Mouse (Mus musculus): ENCODE results near the gene Gm8369. TPM values are rescaled to one million over a fixed set of nuclear protein-coding genes. Genes with fewer than 3 reads are reported as not detected.
"Not testable (repeated sequence)": the region's sequence is repeated elsewhere in the genome, so short reads cannot be mapped to it uniquely, and the experiment has no call there.

Gene Gm8369
- not detected in 2 replicates for polyA plus RNA-seq (2015; fragmentation: Nextera tagmentation; extraction: Ambion mirVana)

DNA sequence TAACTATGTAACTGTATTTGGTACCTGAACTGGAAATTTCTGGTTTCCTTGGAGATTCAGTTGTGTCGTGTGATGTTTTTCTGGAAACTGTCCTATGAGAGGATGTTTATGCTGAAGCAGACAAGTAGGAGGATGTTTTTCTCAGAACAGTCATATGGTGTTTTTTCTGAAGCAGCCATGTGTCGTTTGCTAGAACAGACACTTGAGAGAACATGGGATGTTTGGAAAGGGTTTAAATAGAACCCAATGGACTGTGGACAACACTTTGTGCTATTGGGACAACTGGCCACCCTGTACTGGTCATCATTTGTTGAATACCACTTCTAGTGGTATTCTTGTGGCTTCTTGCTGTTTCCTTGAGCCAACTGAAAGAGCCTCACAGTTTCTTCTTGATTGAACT, at the start of gene Gm8369:
TSS of gene Gm8369 (plus strand) at position 193 of the 400 bp plus-strand sequence.
- no peaks in the 10 kb centered on the region for H3K9me3 ChIP-seq (replicated peaks; ENCODE audit: control insufficient read depth, low read length, poor library complexity, severe bottlenecking)
- no peak within 1 kb of the TSS for H3K4me3 ChIP-seq (ENCODE audit: low read depth, low read length)
- no peak within 1 kb of the TSS for H3K4me2 ChIP-seq (ENCODE audit: low read length)
- no peak for ATAC-seq
- H3K27me3 ChIP-seq (ENCODE audit: control insufficient read depth, insufficient read depth, low read depth, low read length): no peaks in the 10 kb centered on the region
- H3K9ac ChIP-seq (ENCODE audit: low read depth, low read length): no peak within 1 kb of the TSS
- H3K4me1 ChIP-seq (ENCODE audit: control insufficient read depth, insufficient read depth, low read length): no peaks in the 10 kb centered on the region
- no peak within 1 kb of the TSS for H3K27ac ChIP-seq (ENCODE audit: low read length)
- 88% methylated on average over 2 of the region's 2 CpGs for WGBS
- no peaks in the 10 kb centered on the region for H3K36me3 ChIP-seq (ENCODE audit: control insufficient read depth, insufficient read depth, low read length)

- Histone ChIP-seq H3K27ac (ENCODE audit: low read length) (no peak within 1 kb of the TSS), H3K9me3 (replicated peaks; ENCODE audit: control insufficient read depth, low read length, poor library complexity, severe bottlenecking) (no peaks in the 10 kb centered on the region), H3K27me3 (ENCODE audit: control insufficient read depth, insufficient read depth, low read depth, low read length) (no peaks in the 10 kb centered on the region), H3K4me1 (ENCODE audit: control insufficient read depth, insufficient read depth, low read length) (no peaks in the 10 kb centered on the region), H3K9ac (ENCODE audit: low read depth, low read length) (no peak within 1 kb of the TSS), H3K4me3 (ENCODE audit: low read depth, low read length) (no peak within 1 kb of the TSS), H3K4me2 (ENCODE audit: low read length) (no peak within 1 kb of the TSS), H3K36me3 (ENCODE audit: control insufficient read depth, insufficient read depth, low read length) (no peaks in the 10 kb centered on the region)
- ATAC-seq: no peak
These were observed 42.4 kb upstream of the Gm8369 start, which contains the start of gene Ms4a4b for GRCm38 (mm10) chr19:11443338-11443737. Gene Ms4a4b (plus strand): TSS chr19:11443553.

DNA sequence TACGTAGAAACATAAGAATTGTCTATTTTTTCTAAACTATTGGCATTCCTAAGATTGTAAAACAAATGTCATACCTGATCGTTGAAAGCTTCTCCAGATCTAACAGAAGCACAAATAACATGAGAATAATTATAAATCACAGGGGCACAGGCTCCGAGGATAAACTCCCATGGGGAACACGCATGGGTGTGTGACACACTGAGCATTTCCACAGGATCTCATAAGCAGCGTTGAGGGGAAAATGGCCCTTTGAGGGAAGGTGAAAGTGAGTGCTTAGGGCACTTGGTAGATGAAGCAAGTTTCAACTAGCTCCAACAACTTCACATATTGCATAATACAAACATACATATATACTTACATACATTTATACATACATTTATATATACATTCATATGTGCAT, 41.8 kb upstream of the Gm8369 start:
- no peaks in the 10 kb centered on the region for H3K4me1 ChIP-seq (ENCODE audit: control insufficient read depth, insufficient read depth, low read length)
- 84% methylated on average over 5 of the region's 5 CpGs for WGBS
- no peak overlapping the region for H3K4me2 ChIP-seq (ENCODE audit: low read length)
- no peaks in the 10 kb centered on the region for H3K27me3 ChIP-seq (ENCODE audit: control insufficient read depth, insufficient read depth, low read depth, low read length)
- H3K4me3 ChIP-seq (ENCODE audit: low read depth, low read length): no peak overlapping the region
- H3K36me3 ChIP-seq (ENCODE audit: control insufficient read depth, insufficient read depth, low read length): no peaks in the 10 kb centered on the region
- no peak overlapping the region for H3K27ac ChIP-seq (ENCODE audit: low read length)
- H3K9ac ChIP-seq (ENCODE audit: low read depth, low read length): no peak overlapping the region
- ATAC-seq: no peak
- no peaks in the 10 kb centered on the region for H3K9me3 ChIP-seq (replicated peaks; ENCODE audit: control insufficient read depth, low read length, poor library complexity, severe bottlenecking)

DNA sequence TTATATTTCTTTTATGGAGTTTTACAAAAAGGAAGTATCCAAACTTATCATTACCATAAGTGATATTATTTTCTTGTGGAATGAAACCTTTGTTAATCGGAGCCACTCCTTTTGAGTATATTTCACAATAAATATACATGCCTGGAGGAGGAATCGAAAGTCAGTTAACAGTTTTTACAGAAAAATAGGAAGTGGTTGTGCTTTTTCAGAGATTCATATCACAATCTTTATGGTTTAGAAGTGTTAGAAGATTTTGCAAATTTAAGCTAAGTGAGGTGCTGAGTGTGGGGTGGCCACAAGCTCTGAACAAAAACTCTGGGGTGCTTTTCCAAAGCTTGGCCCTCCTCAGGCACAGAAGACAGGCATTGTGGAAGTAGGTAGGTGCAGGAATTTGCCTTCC, 38.5 kb upstream of the Gm8369 start:
- Histone ChIP-seq H3K36me3 (ENCODE audit: control insufficient read depth, insufficient read depth, low read length) (no peaks in the 10 kb centered on the region), H3K4me2 (ENCODE audit: low read length) (no peak overlapping the region), H3K9ac (ENCODE audit: low read depth, low read length) (no peak overlapping the region), H3K4me1 (ENCODE audit: control insufficient read depth, insufficient read depth, low read length) (no peaks in the 10 kb centered on the region), H3K9me3 (replicated peaks; ENCODE audit: control insufficient read depth, low read length, poor library complexity, severe bottlenecking) (no peaks in the 10 kb centered on the region), H3K4me3 (ENCODE audit: low read depth, low read length) (no peak overlapping the region), H3K27ac (ENCODE audit: low read length) (no peak overlapping the region), H3K27me3 (ENCODE audit: control insufficient read depth, insufficient read depth, low read depth, low read length) (no peaks in the 10 kb centered on the region)
- no peak for ATAC-seq
- WGBS: 89% methylated on average over 2 of the region's 2 CpGs

GRCm38 (mm10) chr19:11459041-11459440, 26.7 kb upstream of the Gm8369 start:
- H3K27me3 ChIP-seq (ENCODE audit: control insufficient read depth, insufficient read depth, low read depth, low read length); H3K36me3 ChIP-seq (ENCODE audit: control insufficient read depth, insufficient read depth, low read length); H3K27ac ChIP-seq (ENCODE audit: low read length); H3K4me3 ChIP-seq (ENCODE audit: low read depth, low read length); H3K4me1 ChIP-seq (ENCODE audit: control insufficient read depth, insufficient read depth, low read length); H3K4me2 ChIP-seq (ENCODE audit: low read length); H3K9me3 ChIP-seq (replicated peaks; ENCODE audit: control insufficient read depth, low read length, poor library complexity, severe bottlenecking); ATAC-seq; H3K9ac ChIP-seq (ENCODE audit: low read depth, low read length): not testable (repeated sequence)
- WGBS: 88% methylated on average over 2 of the region's 4 CpGs

GRCm38 (mm10) chr19:11464795-11465194, 20.9 kb upstream of the Gm8369 start:
- whole genome bisulfite sequencing: 50% methylated on average over 1 of the region's 1 CpGs
- not testable (repeated sequence) for H3K4me2 ChIP-seq (ENCODE audit: low read length); H3K9me3 ChIP-seq (replicated peaks; ENCODE audit: control insufficient read depth, low read length, poor library complexity, severe bottlenecking); H3K4me1 ChIP-seq (ENCODE audit: control insufficient read depth, insufficient read depth, low read length); H3K4me3 ChIP-seq (ENCODE audit: low read depth, low read length); H3K9ac ChIP-seq (ENCODE audit: low read depth, low read length); H3K27ac ChIP-seq (ENCODE audit: low read length); ATAC-seq; H3K27me3 ChIP-seq (ENCODE audit: control insufficient read depth, insufficient read depth, low read depth, low read length); H3K36me3 ChIP-seq (ENCODE audit: control insufficient read depth, insufficient read depth, low read length)

DNA sequence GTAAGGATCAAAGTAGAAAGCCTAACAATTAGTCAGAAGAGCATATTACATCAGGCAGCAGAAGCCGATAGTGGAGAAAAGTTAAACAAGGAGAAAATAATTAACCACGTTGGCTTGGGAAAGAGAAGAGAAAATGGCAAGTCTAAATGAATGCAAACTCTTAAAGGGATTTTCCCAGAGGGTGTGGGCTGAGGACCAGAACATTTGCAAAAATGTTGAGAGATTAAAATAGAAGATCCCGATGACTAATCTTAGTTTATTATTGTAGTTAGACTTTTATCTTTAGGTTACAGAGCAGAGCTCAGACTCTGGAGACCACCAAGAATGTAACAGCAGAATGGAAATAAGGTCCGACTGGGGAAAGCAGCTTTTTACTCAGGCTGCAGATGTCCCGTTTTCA, 19.3 kb upstream of the Gm8369 start:
- no peak for ATAC-seq
- WGBS: 76% methylated on average over 5 of the region's 5 CpGs
- Histone ChIP-seq H3K4me2 (ENCODE audit: low read length) (no peak overlapping the region), H3K36me3 (ENCODE audit: control insufficient read depth, insufficient read depth, low read length) (no peaks in the 10 kb centered on the region), H3K27ac (ENCODE audit: low read length) (no peak overlapping the region), H3K9ac (ENCODE audit: low read depth, low read length) (no peak overlapping the region), H3K4me3 (ENCODE audit: low read depth, low read length) (no peak overlapping the region), H3K9me3 (replicated peaks; ENCODE audit: control insufficient read depth, low read length, poor library complexity, severe bottlenecking) (no peaks in the 10 kb centered on the region), H3K4me1 (ENCODE audit: control insufficient read depth, insufficient read depth, low read length) (no peaks in the 10 kb centered on the region), H3K27me3 (ENCODE audit: control insufficient read depth, insufficient read depth, low read depth, low read length) (no peaks in the 10 kb centered on the region)

DNA sequence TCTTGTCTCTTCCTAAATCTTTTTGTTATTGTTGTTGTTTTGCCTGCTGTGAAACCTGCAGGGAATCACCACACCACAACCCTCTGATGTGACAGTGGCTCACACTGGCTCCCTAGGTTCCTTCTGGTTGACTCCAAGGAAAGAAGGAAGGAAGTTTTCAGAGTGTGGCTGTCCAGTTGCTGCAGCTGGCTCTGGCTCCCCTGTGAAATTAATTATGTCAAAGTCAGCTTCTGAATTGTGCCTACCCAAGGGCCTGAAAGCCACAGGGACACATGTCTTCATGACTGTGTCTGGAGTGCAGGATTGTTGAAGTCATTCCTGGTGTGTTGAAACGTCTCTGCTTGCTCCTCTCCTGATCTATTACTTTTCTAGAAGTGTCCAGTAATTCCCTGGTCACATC, 17.4 kb upstream of the Gm8369 start:
- H3K4me1 ChIP-seq (ENCODE audit: control insufficient read depth, insufficient read depth, low read length); H3K9me3 ChIP-seq (replicated peaks; ENCODE audit: control insufficient read depth, low read length, poor library complexity, severe bottlenecking); H3K36me3 ChIP-seq (ENCODE audit: control insufficient read depth, insufficient read depth, low read length); ATAC-seq; H3K4me3 ChIP-seq (ENCODE audit: low read depth, low read length); H3K27ac ChIP-seq (ENCODE audit: low read length); H3K27me3 ChIP-seq (ENCODE audit: control insufficient read depth, insufficient read depth, low read depth, low read length); H3K9ac ChIP-seq (ENCODE audit: low read depth, low read length); H3K4me2 ChIP-seq (ENCODE audit: low read length): not testable (repeated sequence)
- WGBS: 64% methylated on average over 1 of the region's 1 CpGs

DNA sequence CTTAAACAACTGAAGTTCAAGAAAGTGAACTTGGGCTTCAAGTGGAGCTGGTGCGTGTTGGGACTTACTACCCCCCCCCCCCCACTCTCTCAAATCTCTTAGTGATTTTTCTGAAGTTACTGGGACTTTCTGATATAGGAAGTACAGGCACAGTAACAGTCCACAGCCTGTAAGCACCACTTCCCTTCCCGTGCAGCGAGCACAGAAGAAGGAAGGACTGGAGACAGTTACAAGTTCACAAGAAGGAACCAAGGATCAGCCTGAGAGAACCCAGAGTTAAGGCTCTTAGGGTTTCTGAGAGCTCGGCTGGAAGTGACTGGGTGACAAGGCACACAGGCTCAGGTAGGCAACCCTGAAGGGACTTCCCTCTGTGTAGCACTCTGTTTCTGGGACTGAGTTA, 16.5 kb upstream of the Gm8369 start, which contains the start of gene Ms4a6c:
TSS of gene Ms4a6c (plus strand) at position 152 of the 400 bp plus-strand sequence.
- not testable (repeated sequence) for H3K4me2 ChIP-seq (ENCODE audit: low read length); H3K9ac ChIP-seq (ENCODE audit: low read depth, low read length); H3K27ac ChIP-seq (ENCODE audit: low read length); H3K36me3 ChIP-seq (ENCODE audit: control insufficient read depth, insufficient read depth, low read length); H3K4me1 ChIP-seq (ENCODE audit: control insufficient read depth, insufficient read depth, low read length); ATAC-seq; H3K4me3 ChIP-seq (ENCODE audit: low read depth, low read length); H3K27me3 ChIP-seq (ENCODE audit: control insufficient read depth, insufficient read depth, low read depth, low read length); H3K9me3 ChIP-seq (replicated peaks; ENCODE audit: control insufficient read depth, low read length, poor library complexity, severe bottlenecking)
- WGBS: 87% methylated on average over 4 of the region's 4 CpGs

DNA sequence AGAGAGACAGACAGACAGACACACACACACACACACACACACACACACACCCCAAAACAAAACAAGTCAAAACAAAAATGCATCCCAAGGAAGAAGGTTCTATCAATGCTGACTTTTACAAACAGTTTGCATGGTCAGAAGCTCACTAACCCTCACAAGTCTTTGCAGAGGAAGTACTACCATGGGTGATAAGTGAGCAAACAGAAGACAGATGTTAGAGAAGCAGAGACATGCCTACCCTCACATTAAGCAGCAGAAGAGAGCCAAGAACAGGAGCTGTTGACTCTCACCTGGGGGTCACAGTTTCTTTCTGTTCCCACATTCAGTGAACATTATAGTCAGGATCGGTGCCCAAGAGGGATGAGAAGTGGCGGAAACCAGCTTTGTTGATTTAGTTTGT, 6.0 kb upstream of the Gm8369 start:
- H3K4me1 ChIP-seq (ENCODE audit: control insufficient read depth, insufficient read depth, low read length): no peaks in the 10 kb centered on the region
- no peak for ATAC-seq
- H3K36me3 ChIP-seq (ENCODE audit: control insufficient read depth, insufficient read depth, low read length): no peaks in the 10 kb centered on the region
- H3K4me2 ChIP-seq (ENCODE audit: low read length): no peak overlapping the region
- no peak overlapping the region for H3K27ac ChIP-seq (ENCODE audit: low read length)
- 95% methylated on average over 2 of the region's 2 CpGs for WGBS
- no peak overlapping the region for H3K9ac ChIP-seq (ENCODE audit: low read depth, low read length)
- H3K9me3 ChIP-seq (replicated peaks; ENCODE audit: control insufficient read depth, low read length, poor library complexity, severe bottlenecking): no peaks in the 10 kb centered on the region
- no peaks in the 10 kb centered on the region for H3K27me3 ChIP-seq (ENCODE audit: control insufficient read depth, insufficient read depth, low read depth, low read length)
- H3K4me3 ChIP-seq (ENCODE audit: low read depth, low read length): no peak overlapping the region

Data from midbrain, embryonic 16.5 days (tissue).